In genomic region chr8:57688633-57689032, GRCm38 (mm10) we compare ENCODE assay signal across 27 mouse cellular contexts. TPM values are rescaled to one million over a fixed set of nuclear protein-coding genes. Genes with fewer than 3 reads are reported as not detected.
A peak's percentile ranks its signal among the peaks of the same experiment; 100 is the strongest.
DNase-seq lines count a peak whose midpoint lies in the region; ATAC-seq and TF ChIP-seq lines count a peak whose summit lies in the region.
"Had no signal": no experiment of that assay in that cellular context is flagged by ENCODE, and none has a peak within 500 bp of the region (broad histone marks: within the 10 kb centered on the region; RNA-seq: fewer than 3 reads in every experiment).

No protein-coding gene starts in this region.

- no peak overlapping the region for H3K4me3 ChIP-seq in forebrain, embryonic 12.5 days (replicated peaks)
- no peak overlapping the region for H3K4me3 ChIP-seq in forebrain, embryonic 16.5 days (replicated peaks; ENCODE audit: low read length)
- H3K4me3 ChIP-seq in midbrain, embryonic 13.5 days (replicated peaks): no peak overlapping the region
- no peak overlapping the region for H3K4me3 ChIP-seq in midbrain, embryonic 10.5 days
- H3K4me3 ChIP-seq: gastrocnemius, adult 2 months; heart, adult 2 months; heart, embryonic 12.5 days; hindbrain, embryonic 15.5 days; neural tube, embryonic 13.5 days; stomach, embryonic 15.5 days had no signal

- no peak overlapping the region for H3K4me2 ChIP-seq in forebrain, embryonic 12.5 days
- no peak overlapping the region for H3K4me2 ChIP-seq in forebrain, embryonic 16.5 days (ENCODE audit: low read length)
- H3K4me2 ChIP-seq in midbrain, embryonic 13.5 days (replicated peaks): no peak overlapping the region
- H3K4me2 ChIP-seq: heart, embryonic 12.5 days; hindbrain, embryonic 15.5 days; neural tube, embryonic 13.5 days; stomach, embryonic 15.5 days had no signal

- no peak for TF ChIP-seq POLR2A in brain, embryonic 14.5 days (IDR thresholded peaks at IDR 0.05; ENCODE audit: borderline replicate concordance, extremely low read depth, insufficient read depth, insufficient read length, poor library complexity, severe bottlenecking)

- H3K9me3 ChIP-seq in forebrain, embryonic 12.5 days: no peaks in the 10 kb centered on the region
- no peaks in the 10 kb centered on the region for H3K9me3 ChIP-seq in forebrain, embryonic 16.5 days (ENCODE audit: control insufficient read depth, low read length)
- no peaks in the 10 kb centered on the region for H3K9me3 ChIP-seq in midbrain, embryonic 13.5 days
- H3K9me3 ChIP-seq in midbrain, embryonic 10.5 days (replicated peaks): no peaks in the 10 kb centered on the region
- H3K9me3 ChIP-seq: heart, embryonic 12.5 days; hindbrain, embryonic 15.5 days; neural tube, embryonic 13.5 days; stomach, embryonic 15.5 days had no signal

- no peak overlapping the region for H3K9ac ChIP-seq in forebrain, embryonic 12.5 days
- no peak overlapping the region for H3K9ac ChIP-seq in forebrain, embryonic 16.5 days (replicated peaks; ENCODE audit: low read depth, low read length)
- no peak overlapping the region for H3K9ac ChIP-seq in midbrain, embryonic 13.5 days (replicated peaks)
- H3K9ac ChIP-seq: heart, embryonic 12.5 days; hindbrain, embryonic 15.5 days; liver, embryonic 14.5 days; neural tube, embryonic 13.5 days; stomach, embryonic 15.5 days had no signal

- no peaks in the 10 kb centered on the region for H3K27me3 ChIP-seq in forebrain, embryonic 12.5 days
- H3K27me3 ChIP-seq in forebrain, embryonic 16.5 days (replicated peaks; ENCODE audit: control insufficient read depth, insufficient read depth, low read length): no peaks in the 10 kb centered on the region
- H3K27me3 ChIP-seq in midbrain, embryonic 13.5 days: no peaks in the 10 kb centered on the region
- H3K27me3 ChIP-seq in midbrain, embryonic 10.5 days (ENCODE audit: low read depth, poor library complexity, severe bottlenecking): no peaks in the 10 kb centered on the region
- H3K27me3 ChIP-seq: heart, embryonic 12.5 days; hindbrain, embryonic 15.5 days; neural tube, embryonic 13.5 days; stomach, embryonic 15.5 days had no signal

- no peak for DNase-seq in midbrain, embryonic 10.5 days (ENCODE audit: low spot score)
- DNase-seq in brain, embryonic 14.5 days (ENCODE audit: low read depth): peak; percentile 49
- DNase-seq in retina, embryonic 14.5 days (ENCODE audit: low spot score): peak; percentile 34
- DNase-seq: adrenal gland, postnatal 14 days; cerebellum, adult 2 months; cerebellum, postnatal 14 days; gastrocnemius, adult 2 months; heart, adult 2 months; heart, postnatal 4 days; kidney, adult 8-10 months; kidney, postnatal 10 days; layer of hippocampus, adult 9-11 months; liver; lung, adult 2 months; lung, postnatal 10 days; right cerebral cortex, postnatal 14 days had no signal

- peak; percentile 82; the same call in 1 of the 2 replicates for ATAC-seq in forebrain, embryonic 12.5 days (ENCODE audit: low FRiP score)
- ATAC-seq in forebrain, embryonic 16.5 days: no peak
- peak; percentile 66; the same call in 1 of the 2 replicates for ATAC-seq in midbrain, embryonic 13.5 days
- no peak for ATAC-seq in cerebellum, adult (ENCODE audit: insufficient number of reproducible peaks, low FRiP score, low TSS enrichment)
- ATAC-seq: intestine, embryonic 16.5 days had no signal

- no peaks in the 10 kb centered on the region for H3K36me3 ChIP-seq in forebrain, embryonic 12.5 days (replicated peaks)
- H3K36me3 ChIP-seq in forebrain, embryonic 16.5 days (ENCODE audit: control insufficient read depth, insufficient read depth): no peaks in the 10 kb centered on the region
- no peaks in the 10 kb centered on the region for H3K36me3 ChIP-seq in midbrain, embryonic 13.5 days
- no peaks in the 10 kb centered on the region for H3K36me3 ChIP-seq in midbrain, embryonic 10.5 days
- H3K36me3 ChIP-seq: heart, embryonic 12.5 days; hindbrain, embryonic 15.5 days; neural tube, embryonic 13.5 days; stomach, embryonic 15.5 days had no signal

- no peak overlapping the region for H3K27ac ChIP-seq in forebrain, embryonic 12.5 days
- H3K27ac ChIP-seq in forebrain, embryonic 16.5 days (ENCODE audit: low read length): no peak overlapping the region
- no peak overlapping the region for H3K27ac ChIP-seq in midbrain, embryonic 13.5 days
- no peak overlapping the region for H3K27ac ChIP-seq in midbrain, embryonic 10.5 days (replicated peaks)
- H3K27ac ChIP-seq: gastrocnemius, adult 2 months; heart, adult 2 months; hindbrain, embryonic 15.5 days; liver, embryonic 14.5 days; macrophage; neural tube, embryonic 13.5 days; stomach, embryonic 15.5 days had no signal

- TF ChIP-seq CTCF in brain, embryonic 14.5 days (IDR thresholded peaks at IDR 0.05; ENCODE audit: borderline replicate concordance, extremely low read depth, insufficient read depth, insufficient read length): no peak

- peaks cover 4% of the 10 kb centered on the region; the same call in 1 of the 2 replicates for H3K4me1 ChIP-seq in forebrain, embryonic 12.5 days
- no peaks in the 10 kb centered on the region for H3K4me1 ChIP-seq in forebrain, embryonic 16.5 days (replicated peaks; ENCODE audit: control insufficient read depth, insufficient read depth, low read length)
- no peaks in the 10 kb centered on the region for H3K4me1 ChIP-seq in midbrain, embryonic 13.5 days (replicated peaks)
- H3K4me1 ChIP-seq in midbrain, embryonic 10.5 days: peaks cover 21% of the 10 kb centered on the region
- H3K4me1 ChIP-seq: heart, embryonic 12.5 days; hindbrain, embryonic 15.5 days; stomach, embryonic 15.5 days had no signal

- WGBS in forebrain, embryonic 12.5 days: 24% methylated on average over 7 of the region's 7 CpGs
- 24% methylated on average over 7 of the region's 7 CpGs for WGBS in forebrain, embryonic 16.5 days
- WGBS in midbrain, embryonic 13.5 days: 46% methylated on average over 7 of the region's 7 CpGs
- 68% methylated on average over 7 of the region's 7 CpGs for WGBS in midbrain, embryonic 10.5 days

RNA-seq across cellular contexts. Expression of gene Galnt7, which starts 35.8 kb away (rescaled TPM):
- 18.8 and 18.9 TPM in 2 replicates for polyA plus RNA-seq in forebrain, embryonic 12.5 days (2016; fragmentation: Nextera tagmentation; extraction: Ambion mirVana)
- 8.7 and 11.3 TPM in 2 replicates for polyA plus RNA-seq in forebrain, embryonic 16.5 days (2015; fragmentation: Nextera tagmentation; extraction: Ambion mirVana)
- 10.5 and 10.8 TPM in 2 replicates for polyA plus RNA-seq in midbrain, embryonic 13.5 days (2015; fragmentation: Nextera tagmentation; extraction: Ambion mirVana)
- polyA plus RNA-seq in midbrain, embryonic 10.5 days (2016; fragmentation: Nextera tagmentation; extraction: Ambion mirVana): 20.7 and 23.6 TPM in 2 replicates
- polyA plus RNA-seq in brain, embryonic 14.5 days (2012; rRNA removed): 7.0 and 8.2 TPM in 2 replicates

Comparison
In these comparisons a context has a peak if more than half of its experiments do, and no peak if none do; other contexts are left out.
1. ATAC-seq: peak in forebrain, embryonic 12.5 days (single experiment) and midbrain, embryonic 13.5 days (single experiment); none in forebrain, embryonic 16.5 days (single experiment) and cerebellum, adult (single experiment).